Mouse (Mus musculus) megakaryocyte, embryonic 14.5 days (primary cell): Measurements from ENCODE around the gene Scarb1.

Experiments
- FLI1 ChIP-seq: IDR thresholded peaks from 2 replicates; pipeline ENCODE4 v1.6.1; 2012; ENCODE audit warnings: low read length, inconsistent platforms, mixed read lengths
- GATA1 ChIP-seq: IDR thresholded peaks from 3 replicates; pipeline ENCODE4 v1.6.1; 2012; ENCODE audit warnings: mixed read lengths, low read length, inconsistent platforms, borderline replicate concordance

DNA sequence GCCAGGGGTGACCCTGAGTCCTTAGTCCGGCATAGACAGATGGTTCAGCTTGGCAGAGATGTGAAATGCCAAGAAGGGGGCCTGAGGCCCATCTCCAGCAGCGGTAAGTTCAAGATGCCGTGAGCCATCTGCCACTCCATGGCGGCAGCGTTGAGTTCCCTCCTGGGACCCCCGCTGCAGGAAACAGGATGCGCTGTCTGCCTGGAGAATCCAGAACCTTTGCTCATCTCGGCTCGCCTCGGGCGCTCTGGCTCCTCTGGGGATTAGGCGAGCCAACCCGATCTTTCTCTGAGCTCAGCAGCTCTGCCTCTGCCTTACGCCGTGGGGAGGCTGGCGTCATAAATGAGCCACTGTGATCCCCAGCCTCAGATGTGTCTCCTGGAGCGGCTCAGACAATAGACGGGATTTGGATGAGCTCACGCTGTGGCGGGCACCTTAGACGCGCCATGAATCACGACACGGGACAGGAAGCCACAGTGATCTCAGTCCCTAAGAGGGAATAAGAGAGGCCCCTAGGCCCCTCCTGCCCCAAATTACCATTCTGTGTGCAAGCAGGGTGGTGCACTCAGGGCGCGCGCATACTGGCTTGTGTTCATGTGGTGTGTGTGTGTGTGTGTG, 95.3 kb downstream of the Scarb1 start:
- TF ChIP-seq GATA1 (no peak), FLI1 (no peak)
